Mouse (Mus musculus) C2C12 (cell line): ENCODE data around the gene 6030468B19Rik. TPM values are rescaled to one million over a fixed set of nuclear protein-coding genes. Genes with fewer than 3 reads are reported as not detected.

Source experiments
- H3K27me3 ChIP-seq: one replicate; pipeline ENCODE4 v1.6.1; 2011; ENCODE audit not compliant: control insufficient read depth, insufficient read depth, insufficient read length
- H3K36me3 ChIP-seq: one replicate; pipeline ENCODE4 v1.6.1; 2011; ENCODE audit not compliant: control insufficient read depth, insufficient read depth
- H3K4me3 ChIP-seq: one replicate; pipeline ENCODE4 v1.5.1; 2011; ENCODE audit warnings: mild to moderate bottlenecking, control low read depth; ENCODE audit not compliant: poor library complexity, insufficient read depth, severe bottlenecking
- H3K79me2 ChIP-seq: one replicate; pipeline ENCODE4 v1.6.1; 2011; ENCODE audit not compliant: control insufficient read depth, insufficient read depth
- H3K79me3 ChIP-seq: one replicate; pipeline ENCODE4 v1.6.1; 2011; ENCODE audit warnings: low read depth, control low read depth
- H3ac ChIP-seq: one replicate; pipeline ENCODE3; 2011; ENCODE audit warnings: low read depth; ENCODE audit not compliant: control insufficient read depth, insufficient read length
- CEBPB ChIP-seq: IDR thresholded peaks from one replicate; pipeline ENCODE4 v1.6.1; 2011; ENCODE audit warnings: low read depth, mild to moderate bottlenecking, control low read depth, moderate library complexity
- CTCF ChIP-seq: IDR thresholded peaks from one replicate; pipeline ENCODE4 v1.5.1; 2011; ENCODE audit not compliant: control insufficient read depth, insufficient read depth, insufficient read length
- FOSL1 ChIP-seq: IDR thresholded peaks from one replicate; pipeline ENCODE4 v1.8.0; 2011; ENCODE audit warnings: mild to moderate bottlenecking, low read length; ENCODE audit not compliant: poor library complexity, insufficient read depth, severe bottlenecking
- MAX ChIP-seq: IDR thresholded peaks from one replicate; pipeline ENCODE4 v1.6.1; 2011; ENCODE audit warnings: mild to moderate bottlenecking, control low read depth
- MYOD1 ChIP-seq: IDR thresholded peaks from one replicate; pipeline ENCODE4 v1.6.1; 2011; ENCODE audit warnings: low read depth; ENCODE audit not compliant: control insufficient read depth, insufficient read length
- MYOG ChIP-seq: IDR thresholded peaks from one replicate; pipeline ENCODE4 v1.6.1; 2011; ENCODE audit not compliant: control insufficient read depth, insufficient read length; ENCODE audit errors: extremely low read depth
- USF1 ChIP-seq: IDR thresholded peaks from one replicate; pipeline ENCODE4 v1.6.1; 2011; ENCODE audit warnings: low read depth, mild to moderate bottlenecking, control low read depth, moderate library complexity
- polyA plus RNA-seq: library from polyadenylated mRNA; unstranded; fragments of >200 nt; fragmentation: generic; extraction: Trizol; gene quantifications from one replicate; pipeline ENCODE4 v1.2.1, GENCODE M21; 2012; ENCODE audit warnings: missing spikeins

The 6030468B19Rik gene
- polyA plus RNA-seq, 1 experiment = not detected

- TF ChIP-seq CTCF = no peak
- TF ChIP-seq MYOD1 = peak; percentile 45
- no peak for TF ChIP-seq FOSL1
Measured at GRCm38 (mm10) chr11:117848985-117849671, 51.7 kb downstream of the 6030468B19Rik start, which contains the start of gene Birc5. Gene Birc5, plus strand, starts transcription at chr11:117849251.

DNA sequence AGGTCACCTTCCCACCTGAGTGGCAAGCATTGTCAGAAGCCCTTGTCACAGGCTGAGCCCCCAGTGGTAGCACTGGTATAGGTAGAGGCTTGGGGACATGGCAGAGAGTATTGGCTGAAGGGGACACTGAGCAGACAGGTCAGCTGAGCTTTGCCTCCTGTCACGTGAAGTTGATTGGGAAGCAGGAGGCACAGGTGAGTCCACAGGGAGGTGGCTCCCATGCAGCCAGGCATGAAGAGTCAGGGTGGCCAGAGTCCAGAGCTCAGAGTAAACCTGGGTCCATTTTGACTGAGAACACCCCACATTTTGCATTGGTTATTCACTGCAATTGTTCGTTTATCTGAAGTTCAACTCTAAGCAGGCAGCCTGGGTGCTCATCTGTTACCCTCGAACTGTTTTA, 55.4 kb downstream of the 6030468B19Rik start:
- Histone ChIP-seq H3K36me3 (peaks cover 74% of the 10 kb centered on the region), H3K79me2 (peaks cover 73% of the 10 kb centered on the region), H3K27me3 (no peaks in the 10 kb centered on the region), H3K79me3 (peaks cover 53% of the 10 kb centered on the region), H3K4me3 (no peak overlapping the region), H3ac (no peak overlapping the region)
- no peak for TF ChIP-seq MYOG
- no peak for TF ChIP-seq FOSL1
- no peak for TF ChIP-seq CTCF
- TF ChIP-seq MAX = no peak
- TF ChIP-seq CEBPB = no peak
- TF ChIP-seq USF1 = no peak
- no peak for TF ChIP-seq MYOD1

More at GRCm38 (mm10) chr11:117848985-117849671, 51.7 kb downstream of the 6030468B19Rik start, which contains the start of gene Birc5:
- Histone ChIP-seq H3K36me3 (peaks cover 40% of the 10 kb centered on the region), H3K79me2 (peaks cover 63% of the 10 kb centered on the region), H3K79me3 (peaks cover 53% of the 10 kb centered on the region), H3K27me3 (no peaks in the 10 kb centered on the region), H3K4me3 (peak within 1 kb of the TSS; percentile 98), H3ac (peak within 1 kb of the TSS; percentile 92)

DNA sequence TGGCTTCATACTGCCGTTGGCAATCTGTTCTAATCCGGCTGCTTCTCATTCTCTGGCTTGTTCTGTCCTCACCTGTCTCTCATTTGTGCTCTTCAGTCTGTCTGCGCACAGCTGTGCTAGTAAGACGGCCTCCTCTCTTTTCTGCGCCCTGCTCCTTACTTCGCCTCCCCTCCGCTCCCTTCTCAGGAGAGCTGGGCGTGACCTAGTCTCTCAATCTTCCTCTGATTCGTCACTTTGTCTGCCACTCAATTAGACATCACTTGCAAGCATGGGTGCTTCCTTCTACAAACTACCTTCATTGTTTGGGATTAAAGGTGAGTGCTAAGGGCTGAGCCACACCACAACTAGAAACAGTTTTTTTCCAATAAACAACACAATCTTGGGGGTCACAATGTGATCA, 56.8 kb downstream of the 6030468B19Rik start:
- Histone ChIP-seq H3K27me3 (no peaks in the 10 kb centered on the region), H3K79me3 (peaks cover 52% of the 10 kb centered on the region), H3K4me3 (no peak overlapping the region), H3K36me3 (peaks cover 74% of the 10 kb centered on the region), H3K79me2 (peaks cover 60% of the 10 kb centered on the region), H3ac (no peak overlapping the region)
- TF ChIP-seq USF1 = no peak
- no peak for TF ChIP-seq MYOD1
- no peak for TF ChIP-seq FOSL1
- no peak for TF ChIP-seq MYOG
- no peak for TF ChIP-seq CTCF
- no peak for TF ChIP-seq MAX
- no peak for TF ChIP-seq CEBPB

GRCm38 (mm10) chr11:117855360-117855759, 57.9 kb downstream of the 6030468B19Rik start:
- no peak for TF ChIP-seq CEBPB
- H3K27me3 ChIP-seq = no peaks in the 10 kb centered on the region
- H3K4me3 ChIP-seq = no peak overlapping the region
- H3ac ChIP-seq = no peak overlapping the region
- peaks cover 72% of the 10 kb centered on the region for H3K36me3 ChIP-seq
- H3K79me3 ChIP-seq = peaks cover 41% of the 10 kb centered on the region
- peaks cover 49% of the 10 kb centered on the region for H3K79me2 ChIP-seq

- H3ac ChIP-seq = no peak overlapping the region
- H3K4me3 ChIP-seq = no peak overlapping the region
- H3K36me3 ChIP-seq = peaks cover 65% of the 10 kb centered on the region
- H3K27me3 ChIP-seq = no peaks in the 10 kb centered on the region
- peaks cover 43% of the 10 kb centered on the region for H3K79me2 ChIP-seq
- H3K79me3 ChIP-seq = peaks cover 36% of the 10 kb centered on the region
- TF ChIP-seq CEBPB = no peak
- TF ChIP-seq CTCF = no peak
- TF ChIP-seq USF1 = no peak
- no peak for TF ChIP-seq MYOG
- no peak for TF ChIP-seq MAX
- TF ChIP-seq MYOD1 = no peak
- TF ChIP-seq FOSL1 = no peak
Measured at GRCm38 (mm10) chr11:117855975-117856374, 58.5 kb downstream of the 6030468B19Rik start.

Other genes starting within 250 kb of the 6030468B19Rik start
- gene Tnrc6c, start 143.4 kb upstream of the 6030468B19Rik start, polyA plus RNA-seq = 6.3 TPM
- gene Tmc8, start 15.6 kb upstream of the 6030468B19Rik start, polyA plus RNA-seq = 0.09 TPM
- gene Tmc6, start 15.5 kb upstream of the 6030468B19Rik start, polyA plus RNA-seq = 23.2 TPM
- 0.16 TPM for gene Gm20708, start 12.0 kb downstream of the 6030468B19Rik start, polyA plus RNA-seq
- 65.3 TPM for gene Syngr2, start 12.0 kb downstream of the 6030468B19Rik start, polyA plus RNA-seq
- gene Afmid, start 28.3 kb downstream of the 6030468B19Rik start, polyA plus RNA-seq = 3.2 TPM
- gene Tk1, start 28.4 kb downstream of the 6030468B19Rik start, polyA plus RNA-seq = 265 TPM
- gene Birc5, start 51.6 kb downstream of the 6030468B19Rik start, polyA plus RNA-seq = 230 TPM
- gene Tmem235, start 63.1 kb downstream of the 6030468B19Rik start, polyA plus RNA-seq = 0.05 TPM
- 1.4 TPM for gene Tha1, start 75.8 kb downstream of the 6030468B19Rik start, polyA plus RNA-seq
- 12.5 TPM for gene Socs3, start 172.4 kb downstream of the 6030468B19Rik start, polyA plus RNA-seq
- gene Pgs1, start 188.6 kb downstream of the 6030468B19Rik start, polyA plus RNA-seq = 65.8 TPM